21 mouse cellular contexts compared by ENCODE assay signal in genomic region chr5:98790894-98791607, GRCm38 (mm10).
DNase-seq lines count a peak whose midpoint lies in the region; ATAC-seq and TF ChIP-seq lines count a peak whose summit lies in the region.
"Had no signal": no experiment of that assay in that cellular context is flagged by ENCODE, and none has a peak within 500 bp of the region (broad histone marks: within the 10 kb centered on the region; RNA-seq: fewer than 3 reads in every experiment).

No protein-coding gene starts in this region.

- no peak for ATAC-seq in heart, embryonic 12.5 days (ENCODE audit: insufficient number of reproducible peaks, low FRiP score)
- no peak for ATAC-seq in midbrain, postnatal 0 days (ENCODE audit: low FRiP score)
- no peak for ATAC-seq in midbrain, embryonic 13.5 days
- ATAC-seq in hindbrain, embryonic 14.5 days (ENCODE audit: low FRiP score) = no peak
- ATAC-seq: lung, postnatal 0 days; Patski had no signal

- H3K4me2 ChIP-seq in heart, embryonic 12.5 days = no peak overlapping the region
- no peak overlapping the region for H3K4me2 ChIP-seq in midbrain, postnatal 0 days (ENCODE audit: low read depth, low read length, poor library complexity, severe bottlenecking)
- no peak overlapping the region for H3K4me2 ChIP-seq in midbrain, embryonic 13.5 days (replicated peaks)
- H3K4me2 ChIP-seq in hindbrain, embryonic 14.5 days (replicated peaks) = no peak overlapping the region
- H3K4me2 ChIP-seq: heart, embryonic 13.5 days; neural tube, embryonic 15.5 days; stomach, embryonic 15.5 days had no signal

- H3K36me3 ChIP-seq in heart, embryonic 12.5 days = no peaks in the 10 kb centered on the region
- no peaks in the 10 kb centered on the region for H3K36me3 ChIP-seq in midbrain, postnatal 0 days (ENCODE audit: insufficient read depth, low read length)
- H3K36me3 ChIP-seq in midbrain, embryonic 13.5 days = no peaks in the 10 kb centered on the region
- H3K36me3 ChIP-seq in thymus, adult 2 months (ENCODE audit: control insufficient read depth, insufficient read depth, low read length) = no peaks in the 10 kb centered on the region
- H3K36me3 ChIP-seq in hindbrain, embryonic 14.5 days (replicated peaks; ENCODE audit: control insufficient read depth, insufficient read depth) = no peaks in the 10 kb centered on the region
- H3K36me3 ChIP-seq: heart, embryonic 13.5 days; neural tube, embryonic 15.5 days; stomach, embryonic 15.5 days had no signal

- no peaks in the 10 kb centered on the region for H3K4me1 ChIP-seq in heart, embryonic 12.5 days (replicated peaks)
- H3K4me1 ChIP-seq in midbrain, postnatal 0 days (ENCODE audit: insufficient read depth, low read length) = no peaks in the 10 kb centered on the region
- H3K4me1 ChIP-seq in midbrain, embryonic 13.5 days (replicated peaks) = no peaks in the 10 kb centered on the region
- no peaks in the 10 kb centered on the region for H3K4me1 ChIP-seq in thymus, adult 2 months (replicated peaks; ENCODE audit: control insufficient read depth, insufficient read depth, low read length)
- H3K4me1 ChIP-seq in hindbrain, embryonic 14.5 days (replicated peaks; ENCODE audit: control insufficient read depth, insufficient read depth, low read length) = no peaks in the 10 kb centered on the region
- H3K4me1 ChIP-seq: heart, embryonic 13.5 days; neural tube, embryonic 15.5 days; stomach, embryonic 15.5 days had no signal

- no peak for TF ChIP-seq CTCF in midbrain, postnatal 0 days (IDR thresholded peaks at IDR 0.05)
- TF ChIP-seq CTCF in thymus, adult 2 months (IDR thresholded peaks at IDR 0.05; ENCODE audit: borderline replicate concordance, control insufficient read depth, extremely low read depth, insufficient read depth, low read length, poor library complexity) = no peak

- no peak overlapping the region for H3K27ac ChIP-seq in heart, embryonic 12.5 days (ENCODE audit: poor library complexity, severe bottlenecking)
- no peak overlapping the region for H3K27ac ChIP-seq in midbrain, postnatal 0 days (ENCODE audit: low read depth, low read length)
- H3K27ac ChIP-seq in midbrain, embryonic 13.5 days = no peak overlapping the region
- no peak overlapping the region for H3K27ac ChIP-seq in thymus, adult 2 months (ENCODE audit: control insufficient read depth, insufficient read depth, low read length)
- H3K27ac ChIP-seq in hindbrain, embryonic 14.5 days = no peak overlapping the region
- H3K27ac ChIP-seq: gastrocnemius, adult 2 months; heart, embryonic 13.5 days; neural tube, embryonic 15.5 days; stomach, embryonic 15.5 days had no signal

- no peak overlapping the region for H3K4me3 ChIP-seq in heart, embryonic 12.5 days
- no peak overlapping the region for H3K4me3 ChIP-seq in midbrain, postnatal 0 days (ENCODE audit: low read depth, low read length)
- H3K4me3 ChIP-seq in midbrain, embryonic 13.5 days (replicated peaks) = no peak overlapping the region
- no peak overlapping the region for H3K4me3 ChIP-seq in thymus, adult 2 months (ENCODE audit: control insufficient read depth, insufficient read depth, low read length)
- no peak overlapping the region for H3K4me3 ChIP-seq in hindbrain, embryonic 14.5 days (replicated peaks; ENCODE audit: low read length)
- H3K4me3 ChIP-seq: gastrocnemius, adult 2 months; heart, embryonic 13.5 days; myocyte; neural tube, embryonic 15.5 days; stomach, embryonic 15.5 days had no signal

- H3K9ac ChIP-seq in heart, embryonic 12.5 days = no peak overlapping the region
- H3K9ac ChIP-seq in midbrain, postnatal 0 days (replicated peaks; ENCODE audit: low read length, poor library complexity, severe bottlenecking) = no peak overlapping the region
- H3K9ac ChIP-seq in midbrain, embryonic 13.5 days (replicated peaks) = no peak overlapping the region
- no peak overlapping the region for H3K9ac ChIP-seq in hindbrain, embryonic 14.5 days
- H3K9ac ChIP-seq: heart, embryonic 13.5 days; neural tube, embryonic 15.5 days; stomach, embryonic 15.5 days had no signal

- peak; percentile 18 for DNase-seq in adrenal gland, postnatal 10 days
- no peak for DNase-seq in adrenal gland, postnatal 25 days
- peak; percentile 81 for DNase-seq in heart, adult 11 months
- peak; percentile 35 for DNase-seq in midbrain, postnatal 0 days (ENCODE audit: low spot score)
- DNase-seq in thymus, adult 2 months = no peak
- DNase-seq in hindbrain, embryonic 14.5 days (ENCODE audit: low spot score) = no peak
- DNase-seq: cerebellum, adult 9-11 months; gastrocnemius, adult 2 months; heart, postnatal 4 days; liver; midbrain, embryonic 14.5 days; right cerebral cortex, postnatal 14 days; thymus, adult 18-20 months had no signal

- H3K9me3 ChIP-seq in heart, embryonic 12.5 days (replicated peaks) = no peaks in the 10 kb centered on the region
- no peaks in the 10 kb centered on the region for H3K9me3 ChIP-seq in midbrain, postnatal 0 days (ENCODE audit: low read length)
- no peaks in the 10 kb centered on the region for H3K9me3 ChIP-seq in midbrain, embryonic 13.5 days
- no peaks in the 10 kb centered on the region for H3K9me3 ChIP-seq in hindbrain, embryonic 14.5 days (ENCODE audit: control insufficient read depth, low read length)
- H3K9me3 ChIP-seq: heart, embryonic 13.5 days; neural tube, embryonic 15.5 days; stomach, embryonic 15.5 days had no signal

- no peak for TF ChIP-seq POLR2A in thymus, adult 2 months (IDR thresholded peaks at IDR 0.05; ENCODE audit: control insufficient read depth, extremely low read depth, insufficient read depth, low read length, poor library complexity)

- H3K27me3 ChIP-seq in heart, embryonic 12.5 days (replicated peaks) = no peaks in the 10 kb centered on the region
- H3K27me3 ChIP-seq in midbrain, postnatal 0 days (ENCODE audit: insufficient read depth, low read length) = no peaks in the 10 kb centered on the region
- H3K27me3 ChIP-seq in midbrain, embryonic 13.5 days = no peaks in the 10 kb centered on the region
- H3K27me3 ChIP-seq in thymus, adult 2 months (ENCODE audit: control insufficient read depth, insufficient read depth, low read length) = no peaks in the 10 kb centered on the region
- no peaks in the 10 kb centered on the region for H3K27me3 ChIP-seq in hindbrain, embryonic 14.5 days (ENCODE audit: control insufficient read depth, insufficient read depth, low read length)
- H3K27me3 ChIP-seq: heart, embryonic 13.5 days; neural tube, embryonic 15.5 days; Patski; stomach, embryonic 15.5 days had no signal

- WGBS in heart, embryonic 12.5 days = 67% methylated on average over 7 of the region's 7 CpGs
- 71% methylated on average over 7 of the region's 7 CpGs for WGBS in midbrain, postnatal 0 days
- 83% methylated on average over 7 of the region's 7 CpGs for WGBS in midbrain, embryonic 13.5 days
- WGBS in thymus, adult 2 months = 70% methylated on average over 7 of the region's 7 CpGs
- WGBS in hindbrain, embryonic 14.5 days = 70% methylated on average over 7 of the region's 7 CpGs

Comparison
In these comparisons a context has a peak if more than half of its experiments do, and no peak if none do; other contexts are left out.
1. DNase-seq: peak in adrenal gland, postnatal 10 days (single experiment), heart, adult 11 months (single experiment) and midbrain, postnatal 0 days (single experiment); none in adrenal gland, postnatal 25 days (single experiment), thymus, adult 2 months (single experiment) and hindbrain, embryonic 14.5 days (single experiment).